ENCODE assay signal across 12 mouse cellular contexts in genomic region chr15:31309526-31309925, GRCm38 (mm10). TPM values are rescaled to one million over a fixed set of nuclear protein-coding genes. Genes with fewer than 3 reads are reported as not detected.
DNase-seq lines count a peak whose midpoint lies in the region; ATAC-seq and TF ChIP-seq lines count a peak whose summit lies in the region.
"Had no signal": no experiment of that assay in that cellular context is flagged by ENCODE, and none has a peak within 500 bp of the region (broad histone marks: within the 10 kb centered on the region; RNA-seq: fewer than 3 reads in every experiment).

No protein-coding gene starts in this region.

- TF ChIP-seq POLR2A in kidney, adult 2 months (IDR thresholded peaks at IDR 0.05; ENCODE audit: low read depth, low read length), result no peak

- H3K4me3 ChIP-seq in kidney, adult 2 months (ENCODE audit: insufficient read depth, low read depth, low read length), result no peak overlapping the region
- H3K4me3 ChIP-seq in kidney, embryonic 14.5 days (ENCODE audit: low read length), result no peak overlapping the region
- no peak overlapping the region for H3K4me3 ChIP-seq in stomach, postnatal 0 days (ENCODE audit: low read depth, low read length)
- H3K4me3 ChIP-seq: midbrain, embryonic 12.5 days had no signal

- TF ChIP-seq EP300 in stomach, postnatal 0 days (optimal IDR thresholded peaks at IDR 0.05), result no peak

- no peaks in the 10 kb centered on the region for H3K36me3 ChIP-seq in kidney, adult 2 months (ENCODE audit: control insufficient read depth, insufficient read depth, low read length)
- H3K36me3 ChIP-seq in kidney, embryonic 14.5 days (ENCODE audit: control insufficient read depth, insufficient read depth, low read length), result no peaks in the 10 kb centered on the region
- H3K36me3 ChIP-seq in stomach, postnatal 0 days (ENCODE audit: control insufficient read depth, insufficient read depth, low read length), result no peaks in the 10 kb centered on the region
- H3K36me3 ChIP-seq: midbrain, embryonic 12.5 days had no signal

- TF ChIP-seq CTCF in kidney, adult 2 months (conservative IDR thresholded peaks at IDR 0.05; ENCODE audit: insufficient read depth, insufficient read length, low read depth, low read length), result peak; percentile 48
- peak; percentile 57 for TF ChIP-seq CTCF in stomach, postnatal 0 days (IDR thresholded peaks at IDR 0.05; ENCODE audit: low read depth)

- no peak overlapping the region for H3K4me2 ChIP-seq in kidney, embryonic 14.5 days (replicated peaks; ENCODE audit: low read depth, low read length)
- no peak overlapping the region for H3K4me2 ChIP-seq in stomach, postnatal 0 days (replicated peaks; ENCODE audit: low read depth)
- H3K4me2 ChIP-seq: midbrain, embryonic 12.5 days had no signal

- H3K4me1 ChIP-seq in kidney, adult 2 months (ENCODE audit: control insufficient read depth, insufficient read depth, low read length), result 0 out of 2 replicates have a peak, but pooled peaks cover 3% of the 10 kb centered on the region
- H3K4me1 ChIP-seq in kidney, embryonic 14.5 days (ENCODE audit: control insufficient read depth, insufficient read depth, low read length), result no peaks in the 10 kb centered on the region
- no peaks in the 10 kb centered on the region for H3K4me1 ChIP-seq in stomach, postnatal 0 days (replicated peaks; ENCODE audit: control insufficient read depth, insufficient read depth)
- H3K4me1 ChIP-seq: midbrain, embryonic 12.5 days had no signal

- no peak overlapping the region for H3K9ac ChIP-seq in kidney, embryonic 14.5 days (ENCODE audit: low read depth, low read length)
- no peak overlapping the region for H3K9ac ChIP-seq in stomach, postnatal 0 days (ENCODE audit: low read length)
- H3K9ac ChIP-seq: midbrain, embryonic 12.5 days had no signal

- no peaks in the 10 kb centered on the region for H3K27me3 ChIP-seq in kidney, adult 2 months (replicated peaks; ENCODE audit: control insufficient read depth, insufficient read depth, low read length)
- no peaks in the 10 kb centered on the region for H3K27me3 ChIP-seq in kidney, embryonic 14.5 days (ENCODE audit: control insufficient read depth, insufficient read depth, low read length)
- no peaks in the 10 kb centered on the region for H3K27me3 ChIP-seq in stomach, postnatal 0 days (ENCODE audit: control insufficient read depth, insufficient read depth, low read length)
- H3K27me3 ChIP-seq: midbrain, embryonic 12.5 days; Patski had no signal

- DNase-seq in kidney, adult 2 months, result no peak
- DNase-seq in right cerebral cortex, postnatal 14 days, result peak; percentile 33
- DNase-seq in right cerebral cortex, postnatal 36 days (ENCODE audit: low spot score in 2 of 2), result no peak
- peak; percentile 46 for DNase-seq in WW6 (ENCODE audit: low read depth, low spot score)
- DNase-seq in stomach, postnatal 0 days (ENCODE audit: low spot score), result peak; percentile 27
- no peak for DNase-seq in neural tube, embryonic 10.5 days (ENCODE audit: extremely low spot score, low spot score)
- DNase-seq: heart, postnatal 10 days; kidney, postnatal 14 days had no signal

- H3K9me3 ChIP-seq in kidney, embryonic 14.5 days (ENCODE audit: control insufficient read depth, low read length), result no peaks in the 10 kb centered on the region
- no peaks in the 10 kb centered on the region for H3K9me3 ChIP-seq in stomach, postnatal 0 days (ENCODE audit: control insufficient read depth, low read length)
- H3K9me3 ChIP-seq: midbrain, embryonic 12.5 days had no signal

- no peak overlapping the region for H3K27ac ChIP-seq in kidney, adult 2 months (ENCODE audit: insufficient read depth, low read depth, low read length)
- H3K27ac ChIP-seq in kidney, embryonic 14.5 days (ENCODE audit: low read depth, low read length), result no peak overlapping the region
- H3K27ac ChIP-seq in stomach, postnatal 0 days (replicated peaks), result no peak overlapping the region
- H3K27ac ChIP-seq: midbrain, embryonic 12.5 days had no signal

- no peak for ATAC-seq in kidney, embryonic 14.5 days (ENCODE audit: low FRiP score, low TSS enrichment)
- ATAC-seq in stomach, postnatal 0 days (ENCODE audit: low FRiP score, low TSS enrichment), result no peak
- no peak for ATAC-seq in inflammation-experienced regulatory T-cells, adult 6 months
- ATAC-seq: Patski had no signal

- WGBS in kidney, adult 2 months, result 76% methylated on average over 15 of the region's 15 CpGs
- WGBS in kidney, embryonic 14.5 days, result 75% methylated on average over 15 of the region's 15 CpGs
- 64% methylated on average over 15 of the region's 15 CpGs for WGBS in stomach, postnatal 0 days

RNA-seq across cellular contexts. Expression of gene Ankrd33b, which starts 58.0 kb away (rescaled TPM):
- polyA plus RNA-seq in kidney, adult 2 months (2012; rRNA removed), result 21.8 and 26.9 TPM in 2 replicates
- polyA plus RNA-seq in kidney, embryonic 14.5 days (2014; fragmentation: Nextera tagmentation; extraction: Ambion mirVana), result 2.1 and 3.7 TPM in 2 replicates
- 0.27 and 0.41 TPM in 2 replicates for polyA plus RNA-seq in stomach, postnatal 0 days (2015; fragmentation: Nextera tagmentation; extraction: Ambion mirVana)
- polyA plus RNA-seq in inflammation-experienced regulatory T-cells, adult 6 months (2017; shearing (Covaris generic)), result not detected

Comparison
In these comparisons a context has a peak if more than half of its experiments do, and no peak if none do; other contexts are left out.
1. DNase-seq: peak in right cerebral cortex, postnatal 14 days (single experiment), WW6 (single experiment) and stomach, postnatal 0 days (single experiment); none in kidney, adult 2 months (single experiment), right cerebral cortex, postnatal 36 days (0 of 2) and neural tube, embryonic 10.5 days (single experiment).